Mouse (Mus musculus): ENCODE data around the gene Cdk6.
"Not testable (repeated sequence)": the region's sequence is repeated elsewhere in the genome, so short reads cannot be mapped to it uniquely, and the experiment has no call there.

- not testable (repeated sequence) for TF ChIP-seq POLR2A (IDR thresholded peaks at IDR 0.05; ENCODE audit: control insufficient read depth, extremely low read depth, insufficient read depth, low read length, poor library complexity); CTCF (IDR thresholded peaks at IDR 0.05; ENCODE audit: borderline replicate concordance, control insufficient read depth, extremely low read depth, insufficient read depth, low read length, poor library complexity)
Measured at GRCm38 (mm10) chr5:3438453-3439003, 97.2 kb downstream of the Cdk6 start.

Data from thymus, adult 2 months (tissue).